Mouse (Mus musculus) retina, postnatal 7 days (tissue): ENCODE measurements around the gene Zfr2.
A peak's percentile ranks its signal among the peaks of the same experiment; 100 is the strongest.

Experiments used
- DNase-seq: peaks from one replicate; pipeline ENCODE4 v3.0.0-alpha.2; 2012; ENCODE audit warnings: low read depth, low spot score

Gene Zfr2

DNA sequence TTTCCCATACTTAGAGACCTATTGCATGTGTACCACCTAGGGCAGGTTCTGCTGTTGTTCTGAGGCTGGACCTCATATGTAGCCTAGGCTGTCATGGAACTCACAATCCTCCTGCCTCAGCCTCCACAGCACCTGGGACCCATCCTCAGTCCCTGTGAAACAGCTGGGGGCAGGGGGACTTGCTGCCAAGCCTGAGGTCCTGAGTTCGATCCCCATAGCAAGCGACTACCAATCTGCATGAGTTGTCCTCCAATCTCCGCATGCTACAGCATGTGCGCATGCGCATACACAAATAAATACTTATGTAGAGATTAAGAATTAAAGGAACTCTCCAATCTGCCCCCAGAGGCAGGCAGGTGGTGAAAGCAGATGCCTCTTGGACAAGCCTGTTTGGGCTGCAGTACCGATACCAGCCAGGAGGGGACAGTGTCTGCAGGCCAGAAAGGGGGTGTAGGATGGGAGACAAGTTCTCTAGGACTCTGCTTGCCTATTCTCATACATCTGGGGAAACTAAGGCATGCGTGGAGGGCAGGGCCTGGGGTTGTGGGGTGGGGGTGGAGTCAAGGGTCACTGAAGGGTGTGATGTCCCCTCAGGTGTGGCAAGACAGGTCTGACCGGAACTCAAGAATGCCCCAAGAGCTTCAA is 54.7 kb downstream of the Zfr2 start:
- DNase-seq, result peak; percentile 42

DNA sequence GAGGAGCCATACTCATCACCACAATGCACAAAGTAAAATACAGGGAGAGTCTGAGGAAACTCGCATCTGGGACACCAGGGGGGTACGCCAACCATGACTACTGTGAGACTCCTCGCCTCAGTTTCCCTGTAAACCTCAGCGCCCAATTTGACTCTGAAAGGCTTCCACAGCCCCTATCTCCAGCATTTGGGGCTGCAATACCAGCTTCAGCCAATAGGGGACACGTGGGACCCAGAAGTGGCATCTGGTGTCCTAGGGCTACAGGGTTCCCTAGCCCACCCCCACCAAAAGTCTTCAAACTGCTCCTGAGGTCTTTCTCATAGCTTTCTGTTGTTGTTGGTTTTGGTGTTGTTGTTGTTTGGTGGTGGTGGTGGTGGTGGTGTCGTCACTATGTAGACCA is 55.6 kb downstream of the Zfr2 start:
- DNase-seq, result no peak

- DNase-seq, result peak; percentile 72
Measured at GRCm38 (mm10) chr10:81289278-81289677, 56.3 kb downstream of the Zfr2 start.

GRCm38 (mm10) chr10:81289811-81290210 is 56.9 kb downstream of the Zfr2 start:
- DNase-seq, result no peak

GRCm38 (mm10) chr10:81290698-81291460 is 57.9 kb downstream of the Zfr2 start:
- DNase-seq, result no peak

- DNase-seq, result no peak
Measured at GRCm38 (mm10) chr10:81291511-81292104, 58.7 kb downstream of the Zfr2 start, which contains the start of gene Tjp3. Gene Tjp3 (minus strand): TSS chr10:81291581.

DNA sequence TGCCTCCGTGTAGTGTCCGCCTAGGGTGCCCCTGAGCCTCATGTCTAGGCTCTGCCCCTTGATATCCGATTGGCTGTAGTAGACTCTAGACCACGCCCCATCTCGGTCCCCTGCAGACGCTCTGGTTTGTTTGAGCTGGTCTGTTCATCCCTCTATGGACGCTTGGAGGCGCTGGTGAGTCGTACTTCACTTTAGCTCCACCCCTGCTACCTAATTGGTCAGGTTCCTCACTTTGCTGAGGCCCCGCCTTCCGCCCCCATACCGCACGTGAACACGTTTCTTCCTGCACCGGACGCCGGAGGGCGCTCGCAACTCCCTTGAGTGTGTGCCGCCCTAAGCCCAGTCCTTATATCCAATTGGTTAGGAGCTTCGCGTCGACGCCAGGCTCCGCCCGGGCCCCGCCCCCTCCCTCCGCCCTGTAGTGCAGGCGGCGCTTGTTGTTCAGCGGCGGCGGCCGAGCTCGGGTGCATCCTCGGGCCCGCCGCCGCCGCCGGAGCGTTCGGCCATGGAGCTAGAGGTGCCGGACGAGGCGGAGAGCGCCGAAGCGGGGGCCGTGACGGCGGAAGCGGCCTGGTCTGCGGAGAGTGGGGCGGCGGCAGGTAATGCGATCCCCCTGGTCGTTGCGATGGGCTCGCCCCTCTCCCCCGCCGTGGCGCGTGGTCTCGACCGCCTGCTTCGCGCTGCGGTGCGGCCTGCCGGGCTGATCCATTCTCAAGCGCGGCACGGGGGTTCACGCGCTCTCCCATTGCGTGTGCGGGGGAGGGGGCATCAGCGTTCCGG is 59.8 kb downstream of the Zfr2 start, which contains the start of gene Pip5k1c:
TSS of gene Pip5k1c (plus strand) at position 410 of the 780 bp plus-strand sequence.
- DNase-seq, result peak; percentile 100

DNA sequence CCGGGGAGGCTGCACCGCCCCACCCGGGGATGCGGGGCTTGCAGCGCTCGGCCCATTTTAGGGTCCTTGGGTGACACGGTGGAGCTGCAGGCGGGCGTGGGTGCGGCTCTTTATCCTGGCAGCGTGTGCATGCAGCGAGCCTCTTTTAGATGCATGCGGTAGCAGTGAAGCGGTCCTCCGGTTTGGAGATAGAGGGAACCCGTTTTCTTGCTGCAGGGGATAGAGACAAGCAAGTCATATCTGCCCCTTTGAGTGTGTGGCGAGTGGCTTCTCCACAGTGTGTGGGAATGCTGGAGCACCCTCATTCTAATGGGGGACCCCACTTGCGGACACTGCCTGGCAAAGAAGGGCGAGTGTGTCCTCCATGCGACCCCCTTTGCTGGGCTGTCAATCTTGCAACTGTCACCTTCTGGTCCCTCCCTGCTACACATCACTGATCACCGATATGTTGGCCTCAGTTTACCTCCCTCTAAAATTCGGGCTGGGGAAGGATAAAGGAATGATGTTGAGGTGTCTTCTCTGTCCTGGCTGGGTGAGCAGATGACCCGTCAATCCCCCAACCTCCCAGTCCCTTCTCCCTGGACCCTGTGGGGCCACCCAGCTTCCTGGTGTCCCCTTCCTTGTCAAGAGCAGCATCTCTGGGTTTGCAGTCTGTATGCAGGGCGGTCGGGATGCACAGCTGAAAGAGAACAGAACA is 60.5 kb downstream of the Zfr2 start:
- DNase-seq, result no peak

DNA sequence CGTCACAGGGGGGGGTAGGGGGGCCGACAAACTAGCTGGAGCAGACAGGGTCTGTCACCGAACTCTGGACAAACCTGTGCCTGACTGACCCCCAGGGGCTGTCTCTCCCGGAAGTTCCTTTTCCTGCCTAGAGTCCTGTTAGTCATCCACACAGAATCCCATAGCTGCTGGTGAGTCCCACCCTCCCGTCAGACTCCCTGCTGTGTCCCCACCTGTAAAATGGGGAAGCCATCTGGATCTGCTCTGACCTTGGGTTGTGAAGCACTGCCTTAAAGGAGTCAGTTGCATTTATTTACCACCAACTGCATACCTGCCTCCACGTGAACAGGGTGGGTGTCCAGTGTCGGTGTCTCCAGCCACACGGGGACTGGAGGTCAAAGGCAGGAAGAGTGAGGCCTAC is 61.5 kb downstream of the Zfr2 start:
- DNase-seq, result no peak

DNA sequence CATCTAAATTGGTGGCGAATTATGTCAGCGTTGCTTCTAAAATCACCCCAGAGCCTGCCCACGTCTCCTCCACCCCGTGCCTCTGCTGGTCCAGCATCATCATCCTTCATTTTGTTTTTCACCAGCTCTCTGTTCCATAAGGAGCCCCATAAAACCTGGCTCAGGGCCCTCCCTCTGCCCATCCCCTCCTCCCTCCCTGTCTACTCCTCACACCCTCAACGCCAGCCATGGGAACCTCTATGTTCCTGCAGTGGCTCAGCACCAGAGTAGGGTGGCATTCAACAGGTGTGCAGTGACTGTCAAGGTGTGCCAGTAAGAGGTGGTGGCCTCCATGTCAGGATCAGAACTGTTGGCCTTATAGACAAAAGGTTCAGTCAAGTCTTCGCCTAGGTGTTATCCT is 62.2 kb downstream of the Zfr2 start:
- DNase-seq, result no peak

- no peak for DNase-seq
Measured at GRCm38 (mm10) chr10:81297246-81297645, 64.3 kb downstream of the Zfr2 start.

- DNase-seq, result no peak
Measured at GRCm38 (mm10) chr10:81297845-81298244, 64.9 kb downstream of the Zfr2 start.

DNA sequence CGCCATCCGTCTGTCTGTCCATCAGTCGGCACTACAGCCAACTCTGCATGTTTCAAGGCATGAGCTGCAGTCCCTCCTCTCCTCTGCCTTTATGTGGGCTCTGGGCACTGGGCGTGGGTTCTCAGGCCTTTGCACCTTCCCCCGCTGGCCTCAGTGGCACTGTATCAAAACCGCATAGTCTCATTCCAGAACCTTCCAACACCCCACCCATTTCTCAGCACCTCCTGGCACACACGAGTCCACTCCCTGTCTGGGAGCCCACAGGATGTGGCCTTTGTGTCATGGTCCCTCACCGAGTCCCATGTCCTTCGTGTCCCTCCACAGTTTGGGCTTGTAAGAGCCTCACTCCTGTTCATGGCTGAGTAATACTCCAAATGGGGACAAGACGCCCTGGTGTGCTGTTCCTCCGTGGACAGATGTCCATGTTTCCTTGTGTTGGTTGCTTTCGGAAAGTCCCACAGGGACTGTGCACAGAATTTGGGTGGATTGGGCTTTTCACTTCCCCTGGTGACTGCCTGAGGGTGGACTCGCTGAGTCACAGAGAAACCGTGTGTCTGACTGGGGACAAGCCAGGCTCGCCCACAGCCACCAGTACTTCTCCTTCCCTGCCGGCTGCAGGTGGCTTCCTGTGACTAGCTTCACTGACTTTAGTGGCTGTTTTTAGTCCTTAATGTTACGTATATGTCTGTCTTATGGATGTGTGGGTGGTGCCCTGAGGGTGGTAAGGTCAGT is 65.6 kb downstream of the Zfr2 start:
- no peak for DNase-seq

- DNase-seq, result no peak
Measured at GRCm38 (mm10) chr10:81299585-81300351, 66.8 kb downstream of the Zfr2 start.

DNA sequence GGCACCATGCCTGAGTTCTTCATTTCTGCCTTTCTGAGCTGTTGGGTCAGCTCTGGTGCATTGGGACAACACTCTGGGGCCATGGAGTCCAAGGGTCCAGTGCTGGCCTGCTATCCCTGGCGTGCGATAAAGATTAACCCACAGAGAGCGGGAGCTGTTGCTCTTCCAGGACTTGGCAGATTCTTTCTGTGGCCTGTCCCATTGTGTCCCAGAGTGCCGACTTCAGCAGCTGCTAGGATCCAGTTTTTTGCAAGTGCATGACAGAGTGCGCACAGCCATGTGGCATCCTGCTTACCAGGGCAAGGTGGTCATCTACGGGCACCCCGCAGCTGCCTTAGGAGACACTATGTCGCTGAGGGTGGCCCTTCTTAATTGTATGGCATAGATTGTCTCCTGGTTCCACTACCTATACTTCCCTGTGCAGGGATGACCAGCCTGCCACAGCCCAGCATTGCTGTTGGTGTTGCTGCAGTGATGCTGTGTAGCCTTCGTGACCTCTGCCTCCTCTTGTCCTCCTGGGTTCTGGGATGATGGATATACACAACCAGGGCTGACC is 67.5 kb downstream of the Zfr2 start:
- no peak for DNase-seq

DNA sequence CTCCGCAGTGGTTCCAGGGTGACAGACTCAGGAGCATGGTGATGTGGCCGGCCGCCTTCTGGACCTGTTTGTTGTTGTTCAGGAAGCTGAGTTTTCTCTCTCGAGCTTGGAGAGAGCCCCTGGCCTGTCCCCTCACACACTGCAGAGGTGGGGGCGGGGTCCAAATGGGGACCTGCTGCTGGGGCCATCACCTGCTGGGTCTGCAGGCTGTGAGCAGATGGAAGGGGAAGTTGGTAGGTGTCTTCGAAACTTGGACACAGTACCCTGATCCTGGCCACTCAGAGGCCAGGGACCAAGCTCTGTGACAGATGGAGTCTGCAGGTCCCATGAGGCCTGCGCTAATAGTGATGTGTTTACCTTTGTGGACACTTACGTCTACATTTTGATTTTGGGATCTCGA is 68.4 kb downstream of the Zfr2 start:
- DNase-seq, result no peak
